Mouse (Mus musculus) layer of hippocampus, adult 2 months (tissue): ENCODE measurements around the gene Lrrc14b. TPM values are rescaled to one million over a fixed set of nuclear protein-coding genes. Genes with fewer than 3 reads are reported as not detected.
A peak's percentile ranks its signal among the peaks of the same experiment; 100 is the strongest.

Experiments used
- DNase-seq, 2 experiments: peaks; one replicate each; pipeline ENCODE4 v3.0.0; 2022; ENCODE audit warnings: low spot score in 2 of 2
- H3K27ac ChIP-seq: fragments of 200-600 bp; 2 replicates; pipeline ENCODE4 v1.8.1; 2022
- H3K4me3 ChIP-seq: fragments of 200-600 bp; 2 replicates; pipeline ENCODE4 v1.8.1; 2022; ENCODE audit warnings: mild to moderate bottlenecking
- CTCF ChIP-seq: fragments of 200-600 bp; conservative IDR thresholded peaks from 2 replicates; pipeline ENCODE4 v1.8.1; 2022; ENCODE audit warnings: antibody characterized with exemption, mild to moderate bottlenecking, moderate library complexity
- long read RNA-seq, 2 experiments: library from polyadenylated mRNA; stranded (forward); transcript quantifications; one replicate each; pipeline ENCODE4 v2.0.0; 2021; ENCODE audit warnings: borderline mapping rate in 2 of 2
- total RNA-seq, 2 experiments: library from RNA; stranded (reverse); gene quantifications; 2 replicates each; pipeline ENCODE4 v1.2.3; 2021

Lrrc14b gene
- not detected for total RNA-seq
- long read RNA-seq, experiment 1, partial matches to known transcripts, result 0 of 1 reads
- long read RNA-seq, experiment 1, other reads (novel, unspliced or antisense), result 1 of 1 reads
- long read RNA-seq, experiment 2, result 0 reads

DNA sequence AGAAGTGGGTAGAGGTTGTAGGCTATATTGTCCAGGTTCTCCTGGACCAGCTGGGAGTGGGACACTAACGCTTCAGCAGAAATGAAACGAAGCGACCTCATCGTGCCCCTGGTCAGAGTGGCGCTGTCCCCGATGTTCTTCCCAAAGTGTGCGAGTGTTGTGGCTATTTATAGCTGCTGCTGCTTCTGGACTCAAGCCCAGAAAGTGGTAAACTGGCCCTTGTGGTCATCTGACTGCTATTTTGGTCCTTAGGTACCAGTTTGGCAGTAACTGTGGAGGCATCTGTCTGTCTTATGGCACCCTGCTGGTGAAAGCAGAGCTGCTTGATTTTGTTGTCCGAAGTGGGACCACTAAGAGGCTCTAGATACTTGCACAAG, at the start of gene Lrrc14b:
Gene Lrrc14b (minus strand): TSS at position 147 of the 377 bp plus-strand sequence.
- Histone ChIP-seq H3K4me3 (no peak within 1 kb of the TSS), H3K27ac (no peak within 1 kb of the TSS)
- no peak; the same call in 1 of the 2 replicates for TF ChIP-seq CTCF
- DNase-seq, result no peak

DNA sequence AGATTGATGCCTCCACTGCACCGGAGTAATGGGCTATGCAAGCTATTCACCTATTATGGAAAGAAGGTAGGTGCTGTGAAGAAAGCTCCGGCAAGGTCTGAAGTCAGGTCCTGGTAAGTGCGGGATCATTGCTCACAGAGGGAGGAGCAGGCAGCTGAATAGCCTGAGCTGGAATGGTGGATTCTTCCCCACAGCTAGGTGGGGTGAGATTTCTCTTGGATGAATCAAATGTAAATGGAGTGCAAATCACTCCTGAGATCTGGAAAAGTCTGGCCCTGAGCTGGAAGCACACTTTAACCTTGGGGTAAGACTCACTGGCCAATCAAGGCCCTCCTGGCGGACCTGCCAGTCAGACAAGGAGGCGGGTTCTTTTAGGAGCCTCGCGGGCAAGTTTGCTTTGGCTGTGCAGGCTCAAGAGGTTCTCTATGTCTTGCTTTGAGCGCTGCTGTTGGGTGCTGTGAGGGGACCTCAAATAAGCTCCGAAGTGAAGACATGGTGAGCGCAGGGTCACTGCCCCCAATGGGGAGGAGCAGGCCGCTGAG, 35.6 kb upstream of the Lrrc14b start, which contains the start of gene Ftl1-ps1:
Gene Ftl1-ps1 (plus strand): TSS at position 397 of the 542 bp plus-strand sequence.
- Histone ChIP-seq H3K4me3 (no peak within 1 kb of the TSS), H3K27ac (no peak within 1 kb of the TSS)
- TF ChIP-seq CTCF, result no peak
- no peak for DNase-seq

- Histone ChIP-seq H3K4me3 (no peak overlapping the region; the same call in 1 of the 2 replicates), H3K27ac (0 out of 2 replicates have a peak overlapping the region, but pooled peaks have one; percentile 76)
- no peak for TF ChIP-seq CTCF
- DNase-seq, result no peak
Observed at GRCm38 (mm10) chr13:74391156-74391555, 27.4 kb upstream of the Lrrc14b start.

- H3K27ac ChIP-seq, result peak within 1 kb of the TSS; percentile 76
- TF ChIP-seq CTCF, result no peak
- H3K4me3 ChIP-seq, result peak within 1 kb of the TSS; percentile 74
- DNase-seq, result peak; percentile 77 to 83
Observed at GRCm38 (mm10) chr13:74390371-74390990, 26.7 kb upstream of the Lrrc14b start, which contains the start of gene Zfp72. Gene Zfp72 (minus strand): TSS chr13:74390836.

- TF ChIP-seq CTCF, result peak; percentile 64
- H3K4me3 ChIP-seq, result peak overlapping the region; percentile 74
Observed at GRCm38 (mm10) chr13:74389730-74390129, 25.9 kb upstream of the Lrrc14b start.

GRCm38 (mm10) chr13:74382289-74382688, 18.5 kb upstream of the Lrrc14b start:
- DNase-seq, result no peak
- no peak overlapping the region for H3K4me3 ChIP-seq
- H3K27ac ChIP-seq, result peak overlapping the region; percentile 14; the same call in 1 of the 2 replicates
- TF ChIP-seq CTCF, result no peak

More at GRCm38 (mm10) chr13:74389730-74390129, 25.9 kb upstream of the Lrrc14b start:
- DNase-seq, result no peak
- no peak overlapping the region for H3K27ac ChIP-seq

GRCm38 (mm10) chr13:74381533-74382276, 17.9 kb upstream of the Lrrc14b start:
- no peak overlapping the region for H3K4me3 ChIP-seq
- DNase-seq, result no peak
- peak overlapping the region; percentile 14; the same call in 1 of the 2 replicates for H3K27ac ChIP-seq
- no peak for TF ChIP-seq CTCF

GRCm38 (mm10) chr13:74363176-74363858, 488 bp downstream of the Lrrc14b start:
- no peak for DNase-seq
- Histone ChIP-seq H3K4me3 (no peak overlapping the region), H3K27ac (no peak overlapping the region)
- TF ChIP-seq CTCF, result no peak

DNA sequence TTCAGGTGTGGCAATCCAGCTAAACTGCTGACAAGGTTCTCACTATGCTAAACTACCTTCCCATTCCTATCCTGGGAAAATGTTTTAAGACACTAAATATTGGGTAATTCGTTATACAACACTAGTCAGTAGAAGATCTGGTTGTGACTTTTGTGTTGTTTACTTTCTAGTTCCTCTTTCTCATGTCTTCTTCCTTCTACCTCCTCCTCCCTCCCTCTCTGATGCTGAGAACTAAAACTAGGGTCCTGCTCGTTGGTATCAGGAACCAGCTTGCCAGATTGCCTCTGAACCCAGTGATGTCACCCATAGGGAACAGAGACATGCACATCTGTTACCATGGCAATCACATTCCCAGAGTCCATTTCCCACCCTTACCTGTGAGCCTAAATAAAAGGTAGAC, 1.6 kb downstream of the Lrrc14b start:
- no peak for DNase-seq
- no peak overlapping the region for H3K27ac ChIP-seq
- H3K4me3 ChIP-seq, result no peak overlapping the region
- no peak for TF ChIP-seq CTCF

- Histone ChIP-seq H3K27ac (no peak overlapping the region), H3K4me3 (no peak overlapping the region)
- peak in 1 of 2 experiments; percentile 29 for DNase-seq
- TF ChIP-seq CTCF, result no peak
Observed at GRCm38 (mm10) chr13:74356491-74356890, 7.3 kb downstream of the Lrrc14b start.

GRCm38 (mm10) chr13:74350435-74350906, 13.3 kb downstream of the Lrrc14b start:
- TF ChIP-seq CTCF, result no peak
- no peak for DNase-seq
- peak overlapping the region; percentile 99 for H3K27ac ChIP-seq
- H3K4me3 ChIP-seq, result peak overlapping the region; percentile 91
